Mouse (Mus musculus) liver, adult 2 months (tissue): ENCODE results near the gene Dlg3. TPM values are rescaled to one million over a fixed set of nuclear protein-coding genes. Genes with fewer than 3 reads are reported as not detected.

Experiments
- DNase-seq: peaks from one replicate; pipeline ENCODE4 v3.0.0-alpha.2; 2011; ENCODE audit warnings: low read depth, low spot score; ENCODE audit errors: extremely low read depth
- H3K27ac ChIP-seq: fragments of 200-500 bp; replicated peaks from 2 replicates; pipeline ENCODE4 v1.5.1; 2012; ENCODE audit warnings: low read depth, mild to moderate bottlenecking, control low read depth, inconsistent platforms, low read length; ENCODE audit not compliant: insufficient read depth
- H3K27me3 ChIP-seq: fragments of 200-500 bp; 2 replicates; pipeline ENCODE4 v1.6.1; 2012; ENCODE audit warnings: mild to moderate bottlenecking, moderate library complexity, low read length, inconsistent platforms; ENCODE audit not compliant: control insufficient read depth, insufficient read depth
- H3K36me3 ChIP-seq: fragments of 200-500 bp; 2 replicates; pipeline ENCODE4 v1.6.1; 2012; ENCODE audit warnings: low read length, inconsistent platforms; ENCODE audit not compliant: control insufficient read depth, insufficient read depth
- H3K4me1 ChIP-seq: fragments of 200-500 bp; 2 replicates; pipeline ENCODE4 v1.6.1; 2011; ENCODE audit warnings: low read length; ENCODE audit not compliant: control insufficient read depth, insufficient read depth
- H3K4me3 ChIP-seq: fragments of 200-500 bp; 2 replicates; pipeline ENCODE4 v1.5.1; 2011; ENCODE audit warnings: low read depth, mild to moderate bottlenecking, control low read depth, low read length, moderate library complexity; ENCODE audit not compliant: insufficient read depth
- H3K79me2 ChIP-seq: fragments of 200-500 bp; 2 replicates; pipeline ENCODE4 v1.6.1; 2012; ENCODE audit warnings: inconsistent platforms, mild to moderate bottlenecking, low read length, moderate library complexity; ENCODE audit not compliant: control insufficient read depth, insufficient read depth
- H3K9ac ChIP-seq: fragments of 200-500 bp; 2 replicates; pipeline ENCODE4 v1.6.1; 2012; ENCODE audit warnings: low read depth, mild to moderate bottlenecking, control low read depth, inconsistent platforms, low read length
- CTCF ChIP-seq: fragments of 200-500 bp; IDR thresholded peaks from 2 replicates; pipeline ENCODE4 v1.5.1; 2011; ENCODE audit warnings: low read depth, low read length, control low read depth
- POLR2A ChIP-seq: fragments of 200-500 bp; IDR thresholded peaks from 2 replicates; pipeline ENCODE4 v1.6.1; 2011; ENCODE audit warnings: low read length, control low read depth; ENCODE audit not compliant: insufficient read depth; ENCODE audit errors: extremely low read depth
- WGBS: fragments of 180-500 bp; shearing (Covaris S2); methylation state at CpG from one replicate; pipeline ENCODE4 v1.1.7; 2018; 5-methylcytosine and 5-hydroxymethylcytosine counted together
- polyA plus RNA-seq: library from polyadenylated mRNA; depleted of rRNA; stranded (reverse); fragments of >200 nt; gene quantifications from 2 replicates; pipeline ENCODE4 v1.2.3, GENCODE M21; 2012
- total RNA-seq: library from RNA; depleted of rRNA; stranded (reverse); fragments of >200 nt; gene quantifications from 2 replicates; pipeline ENCODE4 v1.2.3, GENCODE M21; 2014

The Dlg3 gene
- total and polyA plus RNA-seq, 2 experiments: 5.0 to 18.7 TPM

- Histone ChIP-seq H3K79me2 (peaks cover 3% of the 10 kb centered on the region; the same call in 1 of the 2 replicates), H3K4me3 (no peak overlapping the region), H3K27me3 (no peaks in the 10 kb centered on the region), H3K36me3 (no peaks in the 10 kb centered on the region; the same call in 1 of the 2 replicates), H3K4me1 (peaks cover 5% of the 10 kb centered on the region; the same call in 1 of the 2 replicates), H3K27ac (no peak overlapping the region), H3K9ac (no peak overlapping the region)
- 68% methylated on average over 2 of the region's 2 CpGs for WGBS
- no peak for DNase-seq
- TF ChIP-seq POLR2A: no peak
- no peak for TF ChIP-seq CTCF
Measured at GRCm38 (mm10) chrX:100800643-100801042, 33.1 kb downstream of the Dlg3 start.

GRCm38 (mm10) chrX:100802034-100802433 is 34.5 kb downstream of the Dlg3 start:
- Histone ChIP-seq H3K27ac (no peak overlapping the region), H3K4me1 (no peaks in the 10 kb centered on the region), H3K9ac (no peak overlapping the region), H3K4me3 (no peak overlapping the region), H3K79me2 (peaks cover 3% of the 10 kb centered on the region; the same call in 1 of the 2 replicates), H3K36me3 (no peaks in the 10 kb centered on the region; the same call in 1 of the 2 replicates), H3K27me3 (no peaks in the 10 kb centered on the region)
- 77% methylated on average over 6 of the region's 6 CpGs for WGBS
- TF ChIP-seq CTCF (no peak), POLR2A (no peak)
- no peak for DNase-seq

GRCm38 (mm10) chrX:100811129-100811528 is 43.6 kb downstream of the Dlg3 start:
- H3K27ac ChIP-seq: no peak overlapping the region
- no peaks in the 10 kb centered on the region for H3K79me2 ChIP-seq
- H3K4me3 ChIP-seq: no peak overlapping the region
- WGBS: 64% methylated on average over 1 of the region's 4 CpGs
- H3K27me3 ChIP-seq: no peaks in the 10 kb centered on the region
- no peak overlapping the region for H3K9ac ChIP-seq
- TF ChIP-seq POLR2A: no peak
- no peak for TF ChIP-seq CTCF
- H3K4me1 ChIP-seq: no peaks in the 10 kb centered on the region
- peaks cover 7% of the 10 kb centered on the region; the same call in 1 of the 2 replicates for H3K36me3 ChIP-seq
- no peak for DNase-seq

- Histone ChIP-seq H3K27ac (no peak overlapping the region), H3K4me1 (no peaks in the 10 kb centered on the region), H3K79me2 (no peaks in the 10 kb centered on the region), H3K27me3 (no peaks in the 10 kb centered on the region), H3K36me3 (peaks cover 8% of the 10 kb centered on the region; the same call in 1 of the 2 replicates), H3K9ac (no peak overlapping the region), H3K4me3 (no peak overlapping the region)
- no peak for DNase-seq
- WGBS: 84% methylated on average over 8 of the region's 8 CpGs
- TF ChIP-seq CTCF (no peak), POLR2A (no peak)
Measured at GRCm38 (mm10) chrX:100814139-100814538, 46.6 kb downstream of the Dlg3 start.

GRCm38 (mm10) chrX:100815766-100816165 is 48.2 kb downstream of the Dlg3 start:
- DNase-seq: no peak
- Histone ChIP-seq H3K79me2 (no peaks in the 10 kb centered on the region), H3K27me3 (no peaks in the 10 kb centered on the region), H3K36me3 (peaks cover 8% of the 10 kb centered on the region; the same call in 1 of the 2 replicates), H3K9ac (no peak overlapping the region), H3K4me1 (no peaks in the 10 kb centered on the region), H3K4me3 (no peak overlapping the region), H3K27ac (no peak overlapping the region)
- TF ChIP-seq CTCF (no peak), POLR2A (no peak)
- WGBS: 88% methylated on average over 7 of the region's 7 CpGs

GRCm38 (mm10) chrX:100818681-100819080 is 51.2 kb downstream of the Dlg3 start:
- Histone ChIP-seq H3K27ac (no peak overlapping the region), H3K27me3 (no peaks in the 10 kb centered on the region), H3K4me3 (no peak overlapping the region), H3K4me1 (no peaks in the 10 kb centered on the region), H3K36me3 (peaks cover 8% of the 10 kb centered on the region; the same call in 1 of the 2 replicates), H3K79me2 (no peaks in the 10 kb centered on the region), H3K9ac (no peak overlapping the region)
- 97% methylated on average over 9 of the region's 9 CpGs for WGBS
- no peak for DNase-seq
- no peak for TF ChIP-seq POLR2A
- no peak for TF ChIP-seq CTCF
